Mouse (Mus musculus) C2C12 (cell line): ENCODE measurements around the gene Rnf169.

Experiments used
- CTCF ChIP-seq: IDR thresholded peaks from one replicate; pipeline ENCODE4 v1.5.1; 2011; ENCODE audit not compliant: control insufficient read depth, insufficient read depth, insufficient read length
- MYOD1 ChIP-seq: IDR thresholded peaks from one replicate; pipeline ENCODE4 v1.6.1; 2011; ENCODE audit warnings: low read depth; ENCODE audit not compliant: control insufficient read depth, insufficient read length

GRCm38 (mm10) chr7:99956095-99956494 lies 24.2 kb downstream of the Rnf169 start:
- TF ChIP-seq CTCF (no peak), MYOD1 (no peak)
